Mouse (Mus musculus): ENCODE measurements around the gene Slc25a13. TPM values are rescaled to one million over a fixed set of nuclear protein-coding genes. Genes with fewer than 3 reads are reported as not detected.

Gene Slc25a13
- total and polyA plus RNA-seq, 3 experiments = not detected

DNA sequence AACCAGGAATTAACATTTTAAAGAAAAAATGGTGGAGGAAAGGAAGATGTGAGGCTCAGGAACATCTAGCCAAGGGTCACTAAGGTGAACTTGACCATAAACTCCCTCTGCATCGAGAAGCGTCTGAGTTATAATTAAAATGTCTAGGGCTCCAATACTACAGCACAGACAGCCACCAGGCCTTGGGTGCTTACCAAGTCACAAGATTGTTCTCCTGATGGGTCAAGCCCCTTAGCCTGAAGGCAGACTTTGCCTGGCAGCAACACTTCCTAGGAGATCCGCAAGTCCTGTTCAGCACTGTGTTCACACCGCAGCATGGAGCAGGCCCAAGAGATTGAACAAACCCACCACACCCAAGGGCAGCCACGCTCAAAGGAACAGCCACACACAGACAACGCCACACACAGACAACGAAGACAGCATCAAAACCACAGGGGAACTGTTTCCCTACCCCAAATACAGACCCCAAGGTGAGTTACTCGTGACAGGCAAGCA is 83.4 kb downstream of the Slc25a13 start:
- dilution Hi-C loops (cut with MboI; ENCODE audit: extremely low pct_ligation_motif_present, extremely low pct_unique_long_range_greater_than_20kb, low sequenced_read_pairs) (no loop called here), in situ Hi-C loops (cut with MboI; ENCODE audit: low pct_ligation_motif_present, low pct_unique_long_range_greater_than_20kb, low sequenced_read_pairs) (no loop called here)
- Histone ChIP-seq H3K4me3 (replicated peaks in 1 of 3; ENCODE audit: low read depth in 2 of 3, low read length in 2 of 3, poor library complexity in 1 of 3) (no peak overlapping the region), H3K9me3 (replicated peaks; ENCODE audit: low read length) (no peaks in the 10 kb centered on the region), H3K4me1 (ENCODE audit: control insufficient read depth in 1 of 2, insufficient read depth in 2 of 2) (peaks cover 0 to 7% of the 10 kb centered on the region in 2 experiments; a peak in 2 of 4 replicates), H3K27ac (ENCODE audit: insufficient read depth, low read depth) (no peak overlapping the region), H3K4me2 (ENCODE audit: insufficient read depth, low read depth, poor library complexity, severe bottlenecking) (no peak overlapping the region), H3K36me3 (replicated peaks in 1 of 2; ENCODE audit: control insufficient read depth in 1 of 2, insufficient read depth in 1 of 2, low read length in 1 of 2) (no peaks in the 10 kb centered on the region), H3K9ac (ENCODE audit: insufficient read depth, low read depth) (no peak overlapping the region), H3K27me3 (replicated peaks) (no peaks in the 10 kb centered on the region), H3K79me2 (replicated peaks; ENCODE audit: control insufficient read depth, extremely low read depth, insufficient read depth, poor library complexity, severe bottlenecking) (no peaks in the 10 kb centered on the region)
- no peak for DNase-seq (ENCODE audit: extremely low read depth)
- TF ChIP-seq CTCF (conservative IDR thresholded peaks at IDR 0.05 in 1 of 2, IDR thresholded peaks at IDR 0.05 in 1 of 2; ENCODE audit: low read depth in 2 of 2, low read length in 2 of 2) (no peak), MYC (IDR thresholded peaks at IDR 0.05; ENCODE audit: low read depth, low read length) (no peak), E2F4 (IDR thresholded peaks at IDR 0.05; ENCODE audit: insufficient replicate concordance, low read depth, low read length) (no peak), TBP (conservative IDR thresholded peaks at IDR 0.05; ENCODE audit: low read depth, low read length) (no peak), JUN (IDR thresholded peaks at IDR 0.05; ENCODE audit: insufficient read depth, low read depth, low read length) (no peak)

DNA sequence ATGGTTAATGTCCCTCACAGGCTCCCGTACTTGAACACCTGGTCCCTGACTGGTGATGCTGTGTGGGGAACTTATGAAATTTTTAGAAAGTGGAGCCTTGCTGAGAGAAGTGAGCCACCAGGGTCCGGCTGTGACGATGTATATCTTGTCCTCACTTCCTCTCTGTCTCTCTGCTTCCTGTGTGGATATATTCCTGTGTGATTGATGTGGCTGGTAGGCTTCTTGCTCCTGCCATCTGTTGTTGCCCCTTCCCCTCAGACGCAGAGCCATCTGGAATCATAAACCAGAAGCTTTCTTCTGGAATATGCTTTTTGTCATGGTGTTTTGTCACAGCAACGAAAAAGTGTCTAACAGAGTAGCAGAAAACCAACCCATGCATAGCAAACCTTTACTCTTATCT is 84.9 kb downstream of the Slc25a13 start:
- TF ChIP-seq ELF1 (IDR thresholded peaks at IDR 0.05; ENCODE audit: low read depth, low read length) = no peak
- TF ChIP-seq MAFK (IDR thresholded peaks at IDR 0.05; ENCODE audit: insufficient replicate concordance, low read length) = no peak
- TF ChIP-seq NRF1 (IDR thresholded peaks at IDR 0.05; ENCODE audit: low read depth, low read length) = no peak
- TF ChIP-seq JUN (IDR thresholded peaks at IDR 0.05; ENCODE audit: insufficient read depth, low read depth, low read length) = no peak
- TF ChIP-seq ZMIZ1 (IDR thresholded peaks at IDR 0.05; ENCODE audit: low read depth, low read length) = no peak
- TF ChIP-seq HCFC1 (IDR thresholded peaks at IDR 0.05; ENCODE audit: low read depth, low read length) = no peak
- TF ChIP-seq ZC3H11A (IDR thresholded peaks at IDR 0.05; ENCODE audit: low read depth, low read length) = no peak
- TF ChIP-seq RAD21 (IDR thresholded peaks at IDR 0.05; ENCODE audit: low read depth, low read length) = no peak
- TF ChIP-seq EP300 (IDR thresholded peaks at IDR 0.05; ENCODE audit: low read length) = no peak
- no peak for TF ChIP-seq ZKSCAN1 (IDR thresholded peaks at IDR 0.05; ENCODE audit: borderline replicate concordance, low read depth, low read length)
- TF ChIP-seq TBP (conservative IDR thresholded peaks at IDR 0.05; ENCODE audit: low read depth, low read length) = no peak
- TF ChIP-seq CTCF (conservative IDR thresholded peaks at IDR 0.05 in 1 of 2, IDR thresholded peaks at IDR 0.05 in 1 of 2; ENCODE audit: low read depth in 2 of 2, low read length in 2 of 2) = no peak
- no peak for TF ChIP-seq CHD1 (IDR thresholded peaks at IDR 0.05; ENCODE audit: low read depth, low read length)
- no peak for TF ChIP-seq UBTF (IDR thresholded peaks at IDR 0.05; ENCODE audit: low read depth, low read length)
- no peak for TF ChIP-seq SIN3A (IDR thresholded peaks at IDR 0.05; ENCODE audit: low read length)
- TF ChIP-seq JUND (conservative IDR thresholded peaks at IDR 0.05; ENCODE audit: low read depth, low read length) = no peak
- dilution Hi-C loops (cut with MboI; ENCODE audit: extremely low pct_ligation_motif_present, extremely low pct_unique_long_range_greater_than_20kb, low sequenced_read_pairs) = no loop called here
- in situ Hi-C loops (cut with MboI; ENCODE audit: low pct_ligation_motif_present, low pct_unique_long_range_greater_than_20kb, low sequenced_read_pairs) = no loop called here

More for the DNA sequence above, 84.9 kb downstream of the Slc25a13 start:
- Histone ChIP-seq H3K9me3 (replicated peaks; ENCODE audit: low read length) (no peaks in the 10 kb centered on the region), H3K36me3 (replicated peaks in 1 of 2; ENCODE audit: control insufficient read depth in 1 of 2, insufficient read depth in 1 of 2, low read length in 1 of 2) (no peaks in the 10 kb centered on the region), H3K4me1 (ENCODE audit: control insufficient read depth in 1 of 2, insufficient read depth in 2 of 2) (peaks cover 0 to 7% of the 10 kb centered on the region in 2 experiments; a peak in 2 of 4 replicates), H3K27ac (ENCODE audit: insufficient read depth, low read depth) (no peak overlapping the region), H3K27me3 (replicated peaks) (no peaks in the 10 kb centered on the region), H3K9ac (ENCODE audit: insufficient read depth, low read depth) (no peak overlapping the region), H3K79me2 (replicated peaks; ENCODE audit: control insufficient read depth, extremely low read depth, insufficient read depth, poor library complexity, severe bottlenecking) (no peaks in the 10 kb centered on the region), H3K4me2 (ENCODE audit: insufficient read depth, low read depth, poor library complexity, severe bottlenecking) (no peak overlapping the region), H3K4me3 (replicated peaks in 1 of 3; ENCODE audit: low read depth in 2 of 3, low read length in 2 of 3, poor library complexity in 1 of 3) (no peak overlapping the region)
- peak; percentile 19 for DNase-seq (ENCODE audit: extremely low read depth)
